Mouse (Mus musculus) neutrophil, adult 5-6 weeks (primary cell): ENCODE results near the gene Ankrd40. TPM values are rescaled to one million over a fixed set of nuclear protein-coding genes. Genes with fewer than 3 reads are reported as not detected.
A peak's percentile ranks its signal among the peaks of the same experiment; 100 is the strongest.

ENCODE experiments used
- ATAC-seq: fragments of 151-379, 151-347 bp; 2 replicates; pipeline ENCODE4 v1.8.0; 2017; ENCODE audit warnings: mild to moderate bottlenecking, moderate TSS enrichment; ENCODE audit not compliant: insufficient number of reproducible peaks, poor library complexity, low FRiP score, severe bottlenecking; ENCODE audit errors: extremely low read depth
- total RNA-seq: library from RNA; stranded (forward); fragments of 200-1000 nt; gene quantifications from 2 replicates; pipeline ENCODE4 v1.2.3, GENCODE M21; 2017

Gene Ankrd40
- total RNA-seq, 1 experiment from 2014 or later = 68.3 TPM

DNA sequence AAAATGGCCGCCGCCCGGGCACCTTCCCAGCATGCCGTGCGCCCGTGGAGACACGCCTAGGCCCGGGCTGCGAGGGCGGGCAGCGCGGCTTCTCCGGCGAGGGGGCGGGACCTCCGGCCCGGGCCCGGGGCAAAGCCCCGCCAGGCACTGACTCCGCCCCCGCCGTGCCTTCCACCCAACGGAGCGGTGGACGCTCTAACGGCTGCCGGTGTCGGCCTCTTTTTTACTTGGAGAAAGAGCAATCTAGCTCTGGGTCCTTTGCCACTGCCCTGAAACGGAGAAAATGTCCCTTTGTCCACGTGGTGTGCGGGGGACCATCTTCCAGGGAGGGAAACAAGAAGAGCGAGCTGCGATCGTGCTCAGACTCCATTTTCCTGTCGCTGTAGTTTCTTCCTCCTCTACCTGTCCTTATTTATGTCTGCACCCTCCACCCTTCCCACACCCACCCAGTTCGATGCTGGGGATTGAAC lies 5.8 kb upstream of the Ankrd40 start, which contains the start of gene Luc7l3:
TSS of gene Luc7l3 (minus strand) at position 58 of the 470 bp plus-strand sequence.
- ATAC-seq = peak; percentile 91

DNA sequence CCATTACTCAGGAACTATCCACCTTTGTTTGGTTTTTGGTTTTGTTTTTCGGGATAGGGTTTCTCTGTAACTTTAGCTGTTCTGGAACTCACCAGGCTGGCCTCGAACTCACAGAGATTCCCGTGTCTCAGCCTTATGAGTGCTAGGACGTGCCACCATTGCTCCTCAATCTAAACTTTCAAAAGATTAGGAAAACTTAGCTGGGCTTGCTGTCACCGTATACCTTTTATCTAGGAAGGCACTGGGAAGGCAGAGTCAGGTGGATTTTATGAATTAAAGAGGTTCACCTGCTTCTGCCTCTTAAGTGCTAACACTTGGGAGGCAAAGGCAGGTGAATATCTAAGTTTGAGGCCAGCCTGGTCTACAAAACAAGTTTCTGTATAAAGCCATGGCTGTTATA lies 5.2 kb upstream of the Ankrd40 start:
- no peak for ATAC-seq

DNA sequence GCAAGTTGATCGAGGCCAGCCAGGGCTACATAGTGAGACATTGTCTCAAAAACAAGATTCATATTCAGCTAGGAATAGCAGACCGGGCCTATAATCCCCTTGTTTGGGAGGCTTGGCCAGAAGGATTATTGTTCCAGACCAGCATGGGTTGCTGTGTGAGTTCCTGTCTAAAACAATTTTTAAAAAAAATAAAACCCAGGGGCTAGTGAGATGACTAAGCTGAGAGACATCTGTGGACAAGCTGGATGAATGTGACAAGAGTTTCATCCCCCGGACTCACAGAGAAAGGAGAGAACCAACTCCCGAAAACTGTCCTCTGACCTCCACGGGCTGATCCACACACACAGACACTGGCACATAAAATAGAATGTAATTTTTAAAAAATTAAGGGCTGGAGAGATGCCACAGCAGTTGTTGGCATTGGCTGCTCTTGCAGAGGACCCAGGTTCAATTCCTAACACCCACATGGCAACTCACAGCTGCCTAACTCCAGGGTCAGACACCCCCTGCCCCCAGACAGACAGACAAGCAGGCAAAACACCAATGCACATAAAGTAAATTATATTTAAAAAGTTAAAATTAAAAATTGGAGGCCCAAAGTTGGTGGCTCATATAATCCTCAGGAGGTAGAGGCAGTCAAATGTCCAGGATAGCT lies 4.4 kb upstream of the Ankrd40 start:
- no peak for ATAC-seq

DNA sequence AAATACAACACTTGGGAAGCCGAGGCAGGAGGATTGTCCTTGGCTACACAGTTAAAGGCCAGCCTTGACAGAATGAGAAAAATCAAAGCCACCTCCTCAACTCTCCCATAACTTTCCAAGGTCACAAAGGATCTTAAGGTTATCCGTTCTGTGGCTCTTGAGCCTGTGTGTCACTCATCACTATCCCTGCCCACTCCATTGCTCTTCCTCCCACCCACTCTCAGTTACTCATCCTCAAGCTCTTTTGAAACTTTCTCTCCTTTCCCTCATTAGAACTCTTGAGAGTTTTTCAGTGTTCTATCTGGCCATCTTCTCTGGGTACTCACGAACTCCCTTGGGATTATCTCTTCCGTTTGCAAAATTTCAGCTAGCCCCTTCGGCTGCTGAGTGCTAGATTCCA lies 3.2 kb upstream of the Ankrd40 start:
- no peak for ATAC-seq

DNA sequence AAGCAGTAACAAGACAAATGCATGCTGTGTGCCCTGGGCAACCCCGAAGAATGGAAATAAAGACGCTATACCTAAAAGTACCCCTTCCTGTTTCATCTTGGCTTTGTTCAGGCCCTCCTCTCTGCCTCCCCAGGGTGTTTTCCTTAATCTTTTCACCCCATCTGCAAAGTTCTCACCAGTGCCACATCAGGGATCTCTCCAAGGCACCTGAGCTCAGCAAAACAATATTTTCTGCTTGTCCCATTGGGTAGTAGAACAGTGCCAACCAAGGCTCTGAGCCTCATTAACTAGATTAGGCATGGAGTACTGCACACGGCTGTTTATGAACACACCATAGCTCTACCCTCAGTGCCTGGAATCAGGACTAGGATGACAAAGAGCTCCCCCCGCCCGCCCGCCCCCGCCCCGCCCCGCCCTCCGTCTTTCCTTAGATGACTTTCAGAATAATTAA lies 815 bp upstream of the Ankrd40 start:
- no peak for ATAC-seq

DNA sequence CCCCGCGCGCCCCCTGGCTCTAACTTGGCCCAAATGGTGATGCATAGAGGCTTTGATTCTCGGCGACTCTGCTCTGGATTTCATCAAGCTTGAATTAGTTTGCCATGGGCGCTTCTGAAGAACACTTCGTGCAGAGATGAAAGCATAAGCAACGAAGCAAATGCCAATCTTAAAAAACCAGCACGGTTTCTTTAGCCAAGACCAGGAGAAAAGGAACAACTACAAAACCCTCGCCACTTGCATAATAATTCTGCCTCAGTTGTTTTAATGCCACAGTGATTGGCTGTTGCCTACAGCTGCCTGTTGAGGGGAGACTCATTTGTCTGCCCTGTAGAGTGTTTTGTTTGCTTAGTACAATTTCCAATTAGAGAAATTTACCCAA lies 834 bp downstream of the Ankrd40 start:
- no peak for ATAC-seq

DNA sequence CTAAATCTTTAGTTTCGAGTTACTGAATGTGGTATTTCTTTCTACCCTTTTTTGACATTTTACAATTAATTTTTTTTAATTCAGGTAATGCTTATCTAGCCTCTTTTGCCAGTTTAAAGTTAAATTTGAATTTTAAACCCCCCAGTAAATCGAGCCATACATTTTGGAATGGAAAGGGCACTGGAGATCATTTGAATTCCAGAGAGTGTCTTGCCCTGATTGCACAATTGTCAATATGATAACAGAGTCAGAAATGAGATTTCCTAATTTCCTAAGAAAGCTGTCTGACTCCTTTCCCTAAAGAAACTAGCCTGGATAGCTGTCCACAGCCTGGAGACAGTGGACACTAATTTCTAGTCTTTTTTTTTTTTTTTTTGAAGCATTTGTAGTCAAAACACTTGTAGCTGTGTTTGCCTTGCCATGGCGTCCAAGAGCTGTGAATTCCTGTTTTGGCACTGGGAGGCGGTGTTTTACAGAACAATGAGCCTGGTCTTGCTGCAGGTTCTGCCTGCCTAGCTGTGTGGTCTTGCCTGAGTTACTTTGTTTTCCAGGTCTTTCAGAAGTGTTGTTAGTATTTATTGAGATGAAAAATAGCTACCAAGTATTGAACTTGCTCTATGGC lies 1.6 kb downstream of the Ankrd40 start:
- ATAC-seq = no peak

DNA sequence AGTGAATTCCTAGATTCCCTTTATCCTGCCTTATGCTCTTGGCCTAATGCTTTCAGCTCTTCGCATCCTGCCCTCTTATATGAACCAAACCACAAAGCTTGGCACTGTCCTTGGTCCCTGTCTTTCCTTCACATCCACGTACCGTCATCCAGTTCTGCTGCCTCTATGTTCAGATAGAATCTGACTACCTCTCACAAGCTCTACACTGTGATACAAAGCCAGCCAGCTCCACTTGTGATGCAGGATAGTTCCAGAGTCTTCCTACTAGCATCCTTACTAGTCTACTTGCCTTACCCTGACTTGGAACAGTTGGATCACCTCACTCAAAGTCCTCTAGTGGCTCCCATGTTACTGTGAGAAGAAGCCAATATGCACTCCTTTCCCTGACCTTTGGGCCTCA lies 2.4 kb downstream of the Ankrd40 start:
- ATAC-seq = no peak

DNA sequence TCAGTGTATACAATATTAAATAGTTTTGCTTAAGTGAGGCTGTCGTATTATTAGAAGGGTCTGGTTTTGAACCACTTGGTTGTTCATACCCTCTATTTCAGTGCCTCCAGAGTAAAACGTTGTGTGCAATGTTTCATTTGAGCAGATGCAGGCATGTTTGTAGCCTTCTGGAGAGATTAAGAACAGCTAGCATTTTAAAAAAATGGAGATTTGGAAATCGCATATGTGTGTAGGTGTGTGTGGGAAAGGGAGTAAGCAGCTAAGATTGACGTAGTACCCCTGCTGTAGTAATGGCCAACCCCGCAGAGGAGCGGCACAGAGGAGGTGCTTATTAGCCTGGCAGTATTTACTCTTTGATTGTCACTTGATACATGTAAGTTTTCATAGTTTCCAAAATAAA lies 4.9 kb downstream of the Ankrd40 start:
- ATAC-seq = no peak

DNA sequence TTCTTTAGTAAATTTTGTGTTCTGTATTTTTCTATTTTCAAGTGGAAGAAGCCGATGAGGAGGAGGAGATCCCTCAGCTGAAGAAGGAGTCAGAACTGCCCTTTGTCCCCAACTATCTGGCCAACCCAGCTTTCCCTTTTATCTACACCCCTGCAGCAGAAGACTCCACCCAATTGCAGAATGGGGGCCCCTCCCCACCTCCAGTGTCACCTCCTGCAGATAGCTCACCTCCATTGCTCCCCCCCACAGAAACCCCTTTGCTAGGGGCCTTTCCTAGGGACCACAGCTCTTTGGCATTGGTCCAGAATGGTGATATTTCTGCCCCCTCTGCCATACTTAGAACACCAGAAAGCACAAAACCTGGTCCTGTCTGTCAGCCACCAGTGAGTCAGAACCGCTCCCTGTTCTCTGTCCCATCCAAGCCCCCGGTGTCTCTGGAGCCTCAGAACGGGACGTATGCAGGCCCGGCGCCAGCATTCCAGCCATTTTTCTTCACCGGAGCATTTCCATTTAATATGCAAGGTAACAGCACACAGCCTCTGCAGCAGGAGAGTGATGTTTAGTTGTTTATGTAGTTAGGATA lies 6.7 kb downstream of the Ankrd40 start:
- no peak for ATAC-seq

DNA sequence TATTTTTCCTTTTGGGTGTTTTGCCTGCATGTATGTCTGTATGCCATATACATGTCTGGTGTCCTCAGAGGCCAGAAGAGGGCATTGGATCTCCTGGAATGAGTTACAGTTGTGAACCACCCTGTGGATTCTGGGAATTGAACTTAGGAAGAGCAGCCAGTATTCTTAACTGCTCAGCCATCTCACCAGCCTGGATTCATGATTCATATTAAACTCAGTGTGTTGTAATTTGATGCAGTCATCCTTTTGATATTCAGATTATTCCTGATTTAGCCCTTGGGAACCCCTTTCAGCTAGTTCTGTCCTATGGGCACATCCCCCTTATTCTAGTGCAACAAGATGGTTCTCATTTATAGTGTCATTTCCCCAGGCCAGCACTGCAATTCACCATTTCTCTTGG lies 8.8 kb downstream of the Ankrd40 start:
- ATAC-seq = no peak

DNA sequence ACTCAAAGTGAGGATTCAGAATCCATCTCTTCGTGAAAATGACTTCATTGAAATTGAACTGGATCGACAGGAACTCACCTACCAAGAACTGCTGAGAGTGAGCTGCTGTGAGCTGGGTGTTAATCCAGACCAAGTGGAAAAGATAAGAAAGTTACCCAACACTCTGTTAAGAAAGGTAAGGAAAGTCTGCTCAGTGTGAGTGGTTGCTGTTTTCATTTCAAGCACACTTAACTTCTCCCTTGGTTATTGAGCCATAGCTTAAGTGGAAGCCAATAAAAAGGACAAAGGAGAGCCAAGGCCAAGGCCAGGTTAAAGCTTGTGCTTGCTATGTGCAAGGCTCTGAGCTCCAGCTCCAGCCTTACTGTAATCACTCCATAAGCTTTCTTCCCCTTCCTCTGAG lies 10.5 kb downstream of the Ankrd40 start:
- ATAC-seq = no peak

DNA sequence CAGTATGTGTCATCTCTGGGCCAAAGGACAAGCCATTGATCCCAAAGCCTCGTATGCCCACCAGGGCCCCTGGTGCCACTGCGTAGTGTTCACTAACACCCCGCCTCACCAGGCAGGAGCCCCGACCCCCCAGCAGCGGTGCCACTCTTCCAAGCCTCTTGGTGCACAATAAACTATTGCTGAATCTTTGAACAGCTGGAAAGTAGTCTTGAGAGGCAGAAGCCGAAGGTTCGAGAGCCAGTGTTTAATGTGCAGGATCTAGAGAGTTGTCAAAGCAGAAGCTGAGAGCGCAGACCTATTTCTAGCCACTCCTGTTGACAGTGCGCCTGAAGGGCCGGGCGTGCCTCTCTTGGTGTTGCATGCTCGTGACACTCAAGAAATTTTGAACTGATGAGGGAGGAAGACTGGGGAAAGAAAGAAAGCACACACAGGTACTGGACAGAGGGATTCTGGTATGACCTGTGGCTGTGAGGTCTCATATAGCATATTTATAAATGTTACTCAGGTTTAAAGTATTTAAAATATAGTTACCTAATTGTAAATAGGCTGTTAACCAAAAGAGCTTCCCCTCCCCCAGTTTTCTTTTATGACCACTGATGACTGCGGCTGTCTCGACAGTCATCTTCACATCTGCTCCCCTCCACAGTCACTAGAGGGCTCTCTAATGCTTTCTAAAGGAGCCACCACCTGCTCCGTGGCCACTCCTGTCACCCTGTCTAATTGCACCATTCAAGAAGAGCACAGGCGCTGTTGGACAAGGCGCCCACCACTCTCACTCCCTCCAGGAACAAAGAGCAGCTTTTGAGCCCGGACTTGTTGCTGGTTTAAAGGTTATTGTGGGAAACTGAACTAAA lies 12.2 kb downstream of the Ankrd40 start:
- ATAC-seq = peak; percentile 78; the same call in 1 of the 2 replicates

DNA sequence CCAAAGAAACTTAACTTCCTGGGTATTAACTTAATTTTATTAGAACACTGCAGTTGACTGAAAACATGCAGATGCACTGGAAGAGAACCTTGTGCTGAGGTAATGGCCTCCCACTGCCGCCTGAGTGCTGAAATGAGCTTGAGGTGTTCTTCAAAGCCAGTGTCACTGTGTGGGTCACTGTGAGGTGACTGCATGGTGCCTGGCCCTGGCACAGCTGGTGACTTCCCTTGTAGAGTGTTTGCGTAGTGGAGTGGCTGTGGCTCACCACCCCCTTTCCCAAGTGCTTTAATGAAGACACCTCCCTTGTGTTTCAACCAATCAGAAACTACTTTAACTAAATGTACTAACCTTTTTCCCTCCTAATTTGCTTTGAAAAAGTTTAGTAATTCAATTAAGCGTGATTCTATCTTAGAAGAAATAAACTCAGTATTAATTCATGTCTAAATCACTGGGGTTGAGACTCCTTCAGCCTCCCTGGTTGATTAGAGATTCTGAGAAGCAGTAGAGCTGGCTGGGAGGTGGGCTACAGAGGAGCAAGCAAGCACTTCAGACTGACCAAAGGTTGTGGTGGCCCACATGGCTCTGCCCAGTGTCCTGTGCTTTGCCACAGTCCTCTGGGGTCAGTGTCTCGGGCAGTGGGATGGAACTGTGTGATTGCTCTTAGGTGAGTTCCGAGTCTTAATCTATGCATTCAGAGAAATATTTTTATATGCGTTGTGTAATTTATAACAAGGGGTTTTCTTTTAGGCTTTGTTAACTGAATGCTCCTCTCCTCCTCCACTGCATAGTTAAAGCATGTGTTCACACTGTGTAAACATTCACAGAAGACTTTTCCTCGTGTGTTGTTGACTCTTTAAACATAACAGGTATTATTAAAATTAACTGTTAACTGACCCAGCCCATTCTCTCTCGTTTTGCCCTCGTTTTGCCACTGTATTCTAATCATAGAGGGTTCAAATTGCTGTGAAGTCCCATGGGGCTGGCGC lies 13.4 kb downstream of the Ankrd40 start:
- ATAC-seq = no peak

DNA sequence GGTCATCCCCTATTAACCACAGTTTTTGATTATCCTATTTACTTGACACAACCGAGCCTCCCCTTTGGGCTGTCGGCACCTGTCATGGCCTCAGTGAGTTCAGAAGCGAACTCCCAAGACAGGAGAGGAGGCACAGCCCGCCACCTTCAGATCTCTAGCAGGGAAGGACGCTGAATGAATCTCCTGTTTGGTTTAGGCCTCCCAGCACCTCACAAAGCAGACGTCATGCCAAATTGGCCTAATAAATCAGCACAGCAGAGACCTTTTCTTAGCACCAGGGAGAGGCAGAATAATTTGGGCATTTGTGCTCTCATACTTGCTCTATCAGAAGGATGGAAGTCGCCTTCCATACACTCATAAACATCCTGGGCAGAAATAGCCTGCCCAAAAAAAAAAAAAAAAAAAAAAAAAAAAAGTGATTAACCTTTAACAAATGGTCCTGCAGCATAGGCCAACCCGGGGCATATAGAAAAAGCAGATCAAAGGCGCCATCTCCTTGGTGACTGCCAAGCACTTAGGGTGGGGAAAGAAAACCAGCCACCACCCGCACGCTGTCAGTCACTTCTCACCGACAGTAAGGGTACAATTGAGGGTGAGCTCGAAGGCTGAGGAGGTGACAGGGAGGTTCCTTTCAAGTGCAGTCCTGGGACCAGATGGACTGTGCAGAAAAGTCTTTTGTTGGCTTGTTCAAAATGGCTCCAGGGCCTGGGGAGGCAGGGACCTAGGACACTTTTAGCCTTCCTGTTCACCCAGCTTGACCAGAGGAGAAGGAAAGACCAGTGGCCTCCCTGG lies 14.5 kb downstream of the Ankrd40 start:
- ATAC-seq = no peak

DNA sequence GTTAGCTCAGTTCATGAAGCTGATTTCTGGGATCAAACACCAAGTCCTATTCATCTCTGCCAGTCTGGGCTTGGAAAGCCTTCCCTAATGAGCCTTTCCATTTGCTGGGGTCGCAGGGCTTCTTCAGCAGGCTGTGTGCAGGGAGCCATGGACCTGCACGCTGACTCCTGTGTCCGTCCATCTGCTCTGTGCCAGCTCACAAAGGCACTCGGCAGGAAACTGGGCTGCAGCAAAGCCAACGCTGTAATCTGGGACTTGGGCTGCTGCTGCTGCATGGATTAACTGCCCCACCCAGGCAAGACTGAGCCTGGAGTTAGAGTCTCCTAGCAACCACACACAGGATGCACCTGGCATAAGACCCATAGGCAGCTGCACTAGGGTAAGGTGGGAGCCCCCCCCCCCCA lies 16.2 kb downstream of the Ankrd40 start:
- no peak for ATAC-seq

DNA sequence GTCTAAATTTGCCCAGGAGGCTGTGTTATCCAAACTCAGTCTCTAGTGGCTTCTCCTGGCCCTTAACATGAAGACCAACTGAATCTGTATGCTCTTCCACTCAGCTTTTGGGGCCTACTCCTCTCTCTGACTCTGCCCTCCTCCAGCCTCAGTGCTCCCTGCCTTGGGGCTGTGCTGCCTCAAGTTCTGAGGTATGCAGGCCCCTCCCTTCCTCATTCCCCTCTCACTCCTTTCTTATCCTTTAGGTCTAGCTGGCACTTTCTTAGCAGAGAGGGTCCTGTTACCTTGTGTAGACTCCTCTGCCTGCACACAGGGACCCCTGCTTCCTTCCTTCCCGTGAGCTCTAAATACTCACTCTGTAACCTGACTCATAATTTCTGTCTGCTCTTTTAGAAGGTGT lies 16.7 kb downstream of the Ankrd40 start:
- ATAC-seq = no peak

DNA sequence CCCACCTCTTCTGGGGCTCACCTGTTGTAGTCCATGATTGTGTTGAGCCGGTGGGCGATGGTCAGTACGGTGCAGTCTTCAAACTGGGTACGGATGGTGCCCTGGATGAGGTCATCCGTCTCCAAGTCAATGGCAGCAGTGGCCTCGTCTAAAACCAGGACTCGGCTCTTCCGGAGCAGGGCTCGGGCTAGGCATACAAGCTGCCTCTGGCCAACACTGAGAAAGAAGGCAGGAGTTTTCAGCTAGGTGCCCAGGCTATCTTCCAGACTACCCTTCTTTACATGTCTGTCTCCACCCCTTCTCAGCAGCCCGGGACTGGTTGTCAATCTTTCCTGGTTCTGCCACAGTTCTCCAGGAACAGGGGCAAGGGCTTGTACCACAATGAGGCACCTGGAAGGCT lies 18.1 kb downstream of the Ankrd40 start:
- ATAC-seq = no peak
